Mouse (Mus musculus) brain, embryonic 18.5 days (tissue): ENCODE data around the gene A3galt2.

Experiments used
- DNase-seq: peaks from one replicate; pipeline ENCODE4 v3.0.0-alpha.2; 2012; ENCODE audit warnings: low read depth, low spot score

Gene A3galt2

DNA sequence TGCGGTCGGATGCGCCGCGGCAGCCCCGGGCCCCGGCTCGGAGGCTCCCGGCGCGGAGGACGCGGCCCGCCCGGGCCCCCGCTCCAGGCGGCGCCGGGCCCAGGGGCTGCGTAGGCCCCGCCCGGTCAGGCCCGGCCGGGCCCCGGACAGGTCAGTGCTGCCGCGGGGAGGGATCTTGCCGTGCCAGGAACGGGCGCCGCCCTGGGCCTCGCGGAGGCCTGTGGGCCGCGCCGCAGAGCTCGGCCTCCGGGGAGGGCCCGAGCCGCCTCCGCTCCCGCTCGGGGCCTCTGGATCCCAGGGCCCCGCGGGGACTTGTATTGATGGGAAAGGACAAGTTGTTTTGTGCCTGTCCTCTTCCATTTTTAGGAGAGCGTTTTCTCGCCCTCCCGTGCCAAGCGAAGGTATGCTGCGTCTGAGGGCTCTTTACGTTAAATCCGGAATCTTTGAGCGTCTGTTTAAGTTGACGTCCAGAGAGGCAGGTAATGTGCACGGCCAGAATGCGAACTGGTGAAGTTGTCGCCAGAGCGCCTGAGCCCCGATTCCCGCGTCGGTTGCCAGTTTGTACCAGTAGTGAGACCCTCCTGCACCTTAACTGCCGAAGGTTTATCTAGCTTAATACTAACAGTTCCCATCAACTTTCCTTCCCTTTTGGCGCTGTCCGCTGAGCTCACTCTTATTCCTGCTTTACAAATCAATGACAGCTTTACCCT lies 27.3 kb upstream of the A3galt2 start:
- DNase-seq, result no peak

DNA sequence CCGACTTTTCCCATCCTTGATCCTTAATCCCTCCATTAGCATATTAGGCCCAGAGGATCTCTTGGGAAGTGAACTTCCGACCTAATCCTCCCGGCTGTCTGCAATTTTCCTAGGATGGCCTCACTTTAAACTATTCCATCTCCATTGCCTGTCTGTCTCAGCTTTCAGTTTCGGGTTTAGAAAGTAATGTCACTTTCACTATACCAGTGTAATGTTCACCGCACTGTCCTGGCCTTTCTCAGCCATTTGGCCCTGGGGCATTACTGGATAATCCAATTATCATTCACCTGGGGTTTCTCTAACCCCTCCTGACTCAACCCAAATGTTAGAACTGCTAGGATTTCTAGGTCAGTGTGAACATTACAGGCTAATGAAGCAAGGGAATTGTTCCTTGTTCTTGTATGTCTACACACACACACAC lies 26.7 kb upstream of the A3galt2 start:
- DNase-seq, result no peak

- DNase-seq, result no peak
These were observed 26.0 kb upstream of the A3galt2 start for GRCm38 (mm10) chr4:128729033-128729708.

- DNase-seq, result no peak
These were observed 25.5 kb upstream of the A3galt2 start for GRCm38 (mm10) chr4:128729709-128730037.

GRCm38 (mm10) chr4:128730271-128730670 lies 24.9 kb upstream of the A3galt2 start:
- no peak for DNase-seq

DNA sequence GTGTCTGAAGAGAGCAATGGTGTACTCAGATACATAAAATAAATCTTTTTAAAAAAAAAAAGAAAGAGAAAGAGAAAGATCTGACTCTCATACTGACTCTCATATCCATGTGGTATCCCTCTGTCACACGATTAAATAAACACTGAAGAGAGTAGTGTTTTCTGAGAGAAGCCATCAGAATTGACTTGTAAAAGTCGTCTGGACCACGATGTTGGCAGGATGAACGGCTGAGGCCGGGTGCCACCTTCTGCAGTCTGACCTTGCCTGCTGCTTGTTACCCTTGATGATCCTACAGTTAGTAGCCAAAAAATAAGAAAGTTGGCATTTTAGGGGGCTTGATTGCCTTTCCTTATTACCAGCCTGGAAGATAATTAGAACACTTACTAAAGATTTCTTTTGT lies 22.4 kb upstream of the A3galt2 start:
- no peak for DNase-seq

- DNase-seq, result no peak
These were observed 21.7 kb upstream of the A3galt2 start for GRCm38 (mm10) chr4:128733496-128733895.

- no peak for DNase-seq
These were observed 20.9 kb upstream of the A3galt2 start for GRCm38 (mm10) chr4:128734217-128734616.

DNA sequence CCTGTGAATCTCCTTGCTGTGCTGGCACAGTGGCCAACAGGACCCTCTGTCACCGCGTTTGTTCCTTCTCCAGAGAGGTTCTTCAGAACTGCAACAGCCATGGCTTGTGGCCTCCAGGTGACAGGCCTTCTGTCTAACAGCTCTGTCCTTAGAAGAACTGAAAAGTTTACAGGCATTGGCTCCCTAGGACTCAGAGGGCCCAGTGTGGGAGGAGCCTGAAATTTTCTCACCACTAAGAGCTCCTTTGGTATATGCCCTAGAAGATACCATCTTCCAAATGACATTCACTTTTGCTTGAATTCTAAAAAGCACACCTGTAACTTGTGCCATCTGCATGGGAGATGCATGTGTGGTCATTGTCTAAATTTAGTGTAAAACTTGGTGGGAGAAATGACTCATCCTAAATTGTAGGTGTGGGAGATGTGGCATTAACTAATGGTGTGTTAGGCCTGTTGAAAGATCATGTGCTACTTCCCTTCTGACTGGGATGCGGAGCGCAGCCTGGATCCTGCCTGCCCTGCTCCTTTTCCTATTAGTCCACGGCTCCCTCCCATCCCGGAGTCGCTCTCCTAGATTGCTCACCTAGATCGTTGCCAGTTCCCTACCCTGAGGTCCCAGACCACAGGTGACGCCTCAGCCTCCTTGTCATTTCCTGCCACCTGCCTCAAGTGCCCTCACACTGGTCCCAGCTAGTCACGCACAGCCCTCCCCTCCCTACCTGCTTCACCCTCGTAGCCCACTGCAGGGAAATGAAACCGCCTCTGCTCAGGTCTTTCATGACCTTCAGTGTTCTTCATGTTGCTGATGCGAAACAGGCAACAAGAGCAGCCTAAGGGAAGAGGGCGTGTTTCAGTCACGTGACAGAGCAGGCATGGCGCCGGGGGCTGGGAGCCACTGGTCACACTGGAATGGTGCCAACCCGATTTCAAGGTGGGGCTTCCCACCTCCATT lies 20.2 kb upstream of the A3galt2 start:
- DNase-seq, result no peak

DNA sequence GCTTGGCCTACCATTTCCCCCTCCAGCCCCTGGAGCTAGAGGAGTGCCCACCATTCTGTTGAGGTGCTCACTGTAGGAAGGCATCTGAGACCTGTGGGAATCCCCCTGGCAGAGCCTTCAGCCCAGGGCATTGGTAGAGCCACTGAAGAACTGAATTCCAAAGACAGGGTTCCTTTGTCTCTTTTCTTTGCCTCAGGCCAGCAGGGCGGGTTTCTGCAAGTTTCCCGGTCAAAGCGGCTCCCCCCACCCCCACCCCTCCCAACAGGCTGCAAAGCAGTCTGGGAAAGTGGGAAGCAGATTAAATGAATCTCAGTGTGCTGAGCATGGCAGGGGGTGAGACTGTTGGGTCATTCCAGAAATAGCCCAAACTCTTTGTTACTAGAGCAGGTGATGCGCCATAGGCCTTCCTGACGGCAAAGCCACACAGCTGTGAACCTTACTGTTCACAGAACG lies 18.0 kb upstream of the A3galt2 start:
- DNase-seq, result no peak

- no peak for DNase-seq
These were observed 17.1 kb upstream of the A3galt2 start for GRCm38 (mm10) chr4:128737825-128738610.

GRCm38 (mm10) chr4:128740878-128741277 lies 14.3 kb upstream of the A3galt2 start:
- no peak for DNase-seq

DNA sequence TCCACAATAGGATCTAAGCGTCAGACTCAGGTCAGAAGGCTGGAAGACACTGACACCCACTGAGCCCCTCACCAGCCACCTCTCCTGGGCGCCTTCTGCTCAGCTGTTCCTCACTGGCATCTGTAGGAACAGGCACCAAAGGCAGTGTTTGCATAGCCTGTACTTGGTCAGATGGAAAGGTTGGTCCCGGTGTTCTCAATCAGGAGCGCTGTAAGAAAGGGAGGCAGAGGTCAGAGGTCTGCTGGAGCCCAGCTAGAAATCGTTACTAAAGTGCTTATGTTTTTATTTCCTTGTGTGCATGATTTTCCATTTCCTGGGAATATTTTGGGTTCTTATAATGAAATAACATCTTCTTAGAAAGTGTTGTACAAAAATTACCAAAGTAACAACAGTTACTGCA lies 13.3 kb upstream of the A3galt2 start:
- DNase-seq, result no peak

GRCm38 (mm10) chr4:128742379-128742970 lies 12.7 kb upstream of the A3galt2 start:
- DNase-seq, result no peak

GRCm38 (mm10) chr4:128743031-128743626 lies 12.0 kb upstream of the A3galt2 start:
- DNase-seq, result no peak

- no peak for DNase-seq
These were observed 10.0 kb upstream of the A3galt2 start for GRCm38 (mm10) chr4:128745160-128745559.

- no peak for DNase-seq
These were observed 7.4 kb upstream of the A3galt2 start for GRCm38 (mm10) chr4:128747614-128748270.

DNA sequence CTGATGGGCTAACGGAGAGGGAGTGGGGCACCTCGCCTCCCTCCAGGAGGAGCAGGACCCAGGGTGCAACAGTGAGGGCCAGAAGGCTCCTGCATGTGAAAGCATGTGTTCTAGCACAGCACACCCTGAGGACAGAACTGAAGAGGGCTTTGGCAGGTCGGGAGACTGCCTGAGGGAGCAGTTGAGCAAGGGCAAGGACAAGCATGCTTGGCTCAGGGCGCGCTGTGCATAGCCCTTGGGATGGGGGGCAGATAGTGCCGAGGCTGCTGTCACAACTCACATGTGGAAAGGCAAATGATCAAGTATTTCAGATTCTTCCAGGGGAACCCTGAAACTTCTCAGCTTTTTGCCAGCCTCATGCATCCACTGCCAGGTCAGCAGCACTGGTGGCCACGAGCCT lies 6.9 kb upstream of the A3galt2 start:
- no peak for DNase-seq

GRCm38 (mm10) chr4:128751006-128751405 lies 4.2 kb upstream of the A3galt2 start:
- DNase-seq, result no peak
